Mouse (Mus musculus): ENCODE results near the gene Accs.

GRCm38 (mm10) chr2:93788557-93788956 lies 61.2 kb downstream of the Accs start:
- TF ChIP-seq POLR2A (IDR thresholded peaks at IDR 0.05; ENCODE audit: borderline replicate concordance, extremely low read depth, insufficient read depth, insufficient read length, poor library complexity, severe bottlenecking) (no peak), CTCF (IDR thresholded peaks at IDR 0.05; ENCODE audit: borderline replicate concordance, extremely low read depth, insufficient read depth, insufficient read length) (no peak)
